Mouse (Mus musculus) CD8-positive naive resting alpha-beta T cell, adult 2 months (primary cell): ENCODE data around the gene Luc7l3.

ENCODE experiments used
- DNase-seq, 2 experiments: peaks; one replicate each; pipeline ENCODE4 v3.0.0; 2022; ENCODE audit warnings: low read depth in 2 of 2, low spot score in 2 of 2

Luc7l3 gene

DNA sequence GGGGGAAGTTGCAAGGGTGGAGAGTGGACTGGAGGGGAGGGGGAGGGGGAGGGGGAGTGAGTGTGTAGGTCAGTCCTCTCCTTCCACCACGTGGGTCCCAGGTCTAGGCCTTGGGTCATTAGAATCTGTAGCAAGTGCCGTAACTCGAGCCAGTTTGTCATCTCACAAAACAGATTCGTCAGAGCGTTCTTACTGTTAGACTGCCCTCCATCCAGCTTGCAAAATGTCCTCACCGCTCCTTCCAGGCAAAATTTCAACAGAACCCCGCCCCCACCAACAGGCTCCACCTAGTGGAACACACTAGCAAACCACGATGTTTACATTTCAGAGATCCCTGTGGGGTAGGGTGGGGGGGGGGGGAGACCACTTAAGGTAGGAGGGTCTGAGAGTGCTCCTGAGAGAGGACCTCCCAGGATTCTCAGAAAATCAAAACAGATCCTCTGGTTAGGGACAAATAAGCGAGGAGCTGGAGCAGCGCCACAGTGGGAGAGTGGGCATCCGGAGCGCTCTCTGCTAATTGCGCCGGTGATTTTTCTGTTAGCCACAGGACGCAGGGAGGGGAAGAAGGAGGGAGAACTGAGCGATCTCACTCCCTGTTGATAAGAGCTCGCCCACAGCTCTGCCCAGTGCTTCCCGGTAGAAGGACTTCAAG lies 56.5 kb downstream of the Luc7l3 start:
- DNase-seq, result peak in 1 of 2 experiments; percentile 17

GRCm38 (mm10) chr11:94261585-94262370 lies 60.0 kb downstream of the Luc7l3 start:
- DNase-seq, result no peak

DNA sequence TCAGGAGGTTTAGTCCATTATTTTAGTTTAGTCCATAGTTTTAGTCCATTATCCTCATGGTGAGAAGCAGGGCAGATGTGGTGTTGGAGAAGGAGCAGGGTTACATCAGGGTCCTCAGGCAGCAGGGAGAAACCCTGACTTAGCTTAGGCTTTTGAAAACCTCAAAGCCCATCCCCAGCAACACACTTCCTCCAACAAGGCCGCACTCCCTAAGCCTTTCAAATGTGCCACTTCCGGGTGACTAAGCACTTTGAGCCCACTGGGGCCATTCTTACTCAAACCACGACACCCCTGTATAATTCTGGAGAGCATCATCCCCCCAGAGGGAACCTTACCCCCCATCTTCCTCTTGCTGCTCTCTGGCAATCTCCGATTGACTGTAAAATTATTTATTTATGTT lies 62.0 kb downstream of the Luc7l3 start:
- DNase-seq, result no peak

- no peak for DNase-seq
These were observed 63.8 kb downstream of the Luc7l3 start for GRCm38 (mm10) chr11:94257987-94258386.

DNA sequence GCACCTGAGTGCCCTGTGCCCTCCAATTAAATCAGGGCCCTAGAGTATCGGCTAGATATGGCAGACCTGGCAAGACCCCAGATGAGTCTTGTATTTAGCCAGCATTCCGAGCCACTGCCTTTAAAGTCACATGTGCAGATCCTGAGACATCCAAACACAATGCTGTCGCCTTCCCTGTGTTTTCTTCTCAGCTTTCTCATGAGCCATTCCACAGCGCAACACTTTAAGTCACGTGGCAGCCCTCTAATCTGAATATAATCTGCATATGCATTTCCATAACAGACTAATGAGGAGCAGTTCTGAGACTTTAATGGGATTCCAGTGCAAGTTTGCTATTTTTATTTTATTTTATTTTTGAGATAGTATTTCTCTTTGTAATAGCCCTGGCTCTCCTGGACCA lies 66.1 kb downstream of the Luc7l3 start:
- DNase-seq, result no peak

- DNase-seq, result no peak
These were observed 68.1 kb downstream of the Luc7l3 start for GRCm38 (mm10) chr11:94253691-94254090.

GRCm38 (mm10) chr11:94253156-94253555 lies 68.6 kb downstream of the Luc7l3 start:
- no peak for DNase-seq

DNA sequence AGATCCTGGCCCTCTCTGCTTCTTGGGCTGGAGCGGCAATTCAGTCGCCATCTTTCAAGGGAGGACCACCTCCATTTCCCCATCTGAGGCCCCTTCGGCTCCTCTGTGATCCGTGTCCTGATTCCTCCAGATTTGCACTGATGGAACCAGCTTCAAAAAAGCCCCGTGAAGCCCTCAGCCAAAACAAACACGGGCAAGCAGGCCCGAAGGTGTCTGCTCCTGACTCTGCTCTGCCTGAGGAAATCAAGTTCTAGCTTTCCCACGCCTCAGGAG lies 75.1 kb downstream of the Luc7l3 start:
- DNase-seq, result no peak

GRCm38 (mm10) chr11:94245955-94246788 lies 75.6 kb downstream of the Luc7l3 start, which contains the start of gene Wfikkn2:
Wfikkn2 (minus strand) TSS chr11:94246005.
- DNase-seq, result no peak

DNA sequence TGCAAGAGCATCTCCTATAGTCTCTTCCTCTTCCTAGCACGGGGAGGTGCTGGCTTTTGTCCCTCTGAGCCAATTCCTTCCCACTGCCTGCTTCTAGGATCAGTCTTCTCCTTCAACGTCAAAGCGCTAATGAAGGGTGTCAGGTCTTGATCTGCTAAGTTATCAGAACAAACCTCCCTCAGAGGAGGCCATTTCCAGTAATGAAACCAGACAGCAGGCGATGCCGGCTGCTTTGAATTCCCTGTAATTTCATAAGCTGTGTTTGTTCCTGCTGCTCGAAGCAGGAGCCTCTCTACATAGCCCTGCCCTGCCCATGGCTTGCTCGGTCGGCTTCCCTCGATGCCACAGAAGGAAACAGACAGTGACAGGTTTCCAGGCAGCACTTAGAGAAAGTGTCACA lies 77.4 kb downstream of the Luc7l3 start:
- no peak for DNase-seq

- no peak for DNase-seq
These were observed 78.2 kb downstream of the Luc7l3 start for GRCm38 (mm10) chr11:94243422-94244180.

GRCm38 (mm10) chr11:94242760-94243421 lies 78.9 kb downstream of the Luc7l3 start:
- peak in 1 of 2 experiments; percentile 9 for DNase-seq

GRCm38 (mm10) chr11:94239706-94240105 lies 82.1 kb downstream of the Luc7l3 start:
- DNase-seq, result no peak

GRCm38 (mm10) chr11:94238786-94239185 lies 83.0 kb downstream of the Luc7l3 start:
- no peak for DNase-seq
